Comparison of ENCODE assay signal across 8 mouse cellular contexts in the genomic region with DNA sequence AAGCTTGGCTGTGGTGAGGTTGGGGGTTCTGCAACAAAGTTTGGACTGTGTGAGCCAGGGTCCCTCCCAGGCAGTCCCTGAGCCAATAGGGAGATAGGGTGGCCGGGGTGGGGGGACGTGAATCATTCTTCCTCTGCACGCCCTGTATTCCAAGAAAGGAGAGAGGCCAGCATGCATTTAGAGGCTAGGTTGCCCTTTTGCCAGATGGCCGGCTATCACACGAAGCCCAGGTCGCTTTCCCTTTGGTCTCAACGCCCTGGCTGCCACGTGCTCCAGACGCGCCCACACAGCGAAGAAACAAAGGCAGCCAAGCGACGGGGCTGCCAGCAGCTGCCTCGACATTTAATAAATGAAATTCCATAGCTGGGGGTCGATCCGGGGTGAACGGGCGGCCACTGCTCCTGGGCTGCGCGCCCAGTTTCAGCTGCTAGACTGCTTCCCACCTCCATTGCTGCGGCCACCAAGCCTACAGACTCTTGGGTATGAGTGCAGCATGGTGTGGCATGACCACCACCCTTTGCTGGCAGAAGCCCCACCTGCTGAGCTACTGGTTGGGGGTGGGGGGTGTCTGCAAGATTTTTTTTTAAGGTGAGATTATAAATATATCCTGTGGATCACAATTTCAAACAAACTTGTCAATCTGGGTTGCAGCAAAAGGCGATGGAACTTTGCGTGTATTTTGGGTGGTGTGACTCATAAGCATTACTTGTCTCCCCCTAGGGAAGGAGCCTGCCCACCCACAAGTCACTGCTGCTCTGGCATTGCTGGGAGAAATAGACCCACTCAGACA. TPM values are rescaled to one million over a fixed set of nuclear protein-coding genes. Genes with fewer than 3 reads are reported as not detected.
DNase-seq lines count a peak whose midpoint lies in the region; ATAC-seq and TF ChIP-seq lines count a peak whose summit lies in the region.

No protein-coding gene starts in this region.

- peak; percentile 78 for ATAC-seq in embryonic facial prominence, embryonic 15.5 days (ENCODE audit: insufficient number of reproducible peaks, low FRiP score, low TSS enrichment, low read depth)
- ATAC-seq in heart, postnatal 0 days (ENCODE audit: insufficient read depth, low read depth): peak; percentile 55

- peak; percentile 38 for DNase-seq in kidney, adult 18-20 months
- DNase-seq in kidney, adult 11 months: no peak
- peak; percentile 80 for DNase-seq in adrenal gland, adult 2 months
- DNase-seq in heart, postnatal 0 days (ENCODE audit: low spot score): peak; percentile 87
- peak; percentile 57 to 92 for DNase-seq in left cerebral cortex, postnatal 25 days (ENCODE audit: low spot score in 2 of 2)
- DNase-seq in mesoderm, embryonic 11.5 days (ENCODE audit: low read depth, low spot score): peak; percentile 83

- peak overlapping the region; percentile 94 for H3K27ac ChIP-seq in embryonic facial prominence, embryonic 15.5 days (replicated peaks)
- H3K27ac ChIP-seq in heart, postnatal 0 days (ENCODE audit: low read depth): peak overlapping the region; percentile 97
- H3K27ac ChIP-seq in testis, adult 2 months (ENCODE audit: control insufficient read depth, insufficient read depth, low read depth, low read length): no peak overlapping the region; the same call in 1 of the 2 replicates

- no peaks in the 10 kb centered on the region for H3K27me3 ChIP-seq in embryonic facial prominence, embryonic 15.5 days
- H3K27me3 ChIP-seq in heart, postnatal 0 days (ENCODE audit: control insufficient read depth, insufficient read depth, low read length): no peaks in the 10 kb centered on the region
- H3K27me3 ChIP-seq in testis, adult 2 months (ENCODE audit: control insufficient read depth, insufficient read depth, low read length): peaks cover 3% of the 10 kb centered on the region; the same call in 1 of the 2 replicates

- TF ChIP-seq POLR2A in testis, adult 2 months (IDR thresholded peaks at IDR 0.05; ENCODE audit: control insufficient read depth, low read depth, low read length): no peak

- TF ChIP-seq CTCF in heart, postnatal 0 days (IDR thresholded peaks at IDR 0.05; ENCODE audit: low read depth): no peak
- no peak for TF ChIP-seq CTCF in testis, adult 2 months (IDR thresholded peaks at IDR 0.05; ENCODE audit: control insufficient read depth, insufficient read depth, insufficient replicate concordance, low read depth, low read length)

- no peaks in the 10 kb centered on the region for H3K36me3 ChIP-seq in embryonic facial prominence, embryonic 15.5 days
- no peaks in the 10 kb centered on the region for H3K36me3 ChIP-seq in heart, postnatal 0 days (replicated peaks; ENCODE audit: control insufficient read depth, insufficient read depth, low read length)
- H3K36me3 ChIP-seq in testis, adult 2 months (ENCODE audit: control insufficient read depth, insufficient read depth, low read length): peaks cover 1% of the 10 kb centered on the region

- intact Hi-C loops in left cerebral cortex, postnatal 25 days (cut with DNase I): loop anchor here (2.0 to 5.0 kb wide), 2 partner anchors 116 to 133 kb away; a partner anchor contains a TSS

- TF ChIP-seq EP300 in heart, postnatal 0 days (IDR thresholded peaks at IDR 0.05; ENCODE audit: low read depth): 0 out of 2 replicates have a peak, but pooled peaks have one; percentile 4

- H3K4me3 ChIP-seq in embryonic facial prominence, embryonic 15.5 days (replicated peaks): peak overlapping the region; percentile 91
- H3K4me3 ChIP-seq in heart, postnatal 0 days (ENCODE audit: low read depth, low read length): peak overlapping the region; percentile 67
- peak overlapping the region; percentile 59 for H3K4me3 ChIP-seq in testis, adult 2 months (ENCODE audit: control insufficient read depth, low read depth, low read length)

- H3K4me1 ChIP-seq in embryonic facial prominence, embryonic 15.5 days: peaks cover 79% of the 10 kb centered on the region
- peaks cover 23% of the 10 kb centered on the region for H3K4me1 ChIP-seq in heart, postnatal 0 days (ENCODE audit: control insufficient read depth, insufficient read depth)
- peaks cover 41% of the 10 kb centered on the region for H3K4me1 ChIP-seq in testis, adult 2 months (ENCODE audit: control insufficient read depth, insufficient read depth, low read length)

- WGBS in embryonic facial prominence, embryonic 15.5 days: 0% methylated on average over 23 of the region's 23 CpGs
- under 1% methylated on average over 23 of the region's 23 CpGs for WGBS in heart, postnatal 0 days

- H3K9me3 ChIP-seq in embryonic facial prominence, embryonic 15.5 days (replicated peaks): no peaks in the 10 kb centered on the region
- H3K9me3 ChIP-seq in heart, postnatal 0 days (replicated peaks; ENCODE audit: control insufficient read depth, low read length): no peaks in the 10 kb centered on the region

- H3K4me2 ChIP-seq in embryonic facial prominence, embryonic 15.5 days (replicated peaks): peak overlapping the region; percentile 94
- H3K4me2 ChIP-seq in heart, postnatal 0 days (ENCODE audit: low read depth, low read length): peak overlapping the region; percentile 88

- peak overlapping the region; percentile 37 for H3K9ac ChIP-seq in embryonic facial prominence, embryonic 15.5 days
- peak overlapping the region; percentile 93 for H3K9ac ChIP-seq in heart, postnatal 0 days (replicated peaks; ENCODE audit: low read depth, low read length)

RNA-seq across cellular contexts. Expression of a gene that starts 1.7 kb away (rescaled TPM):
- 10 to 100 TPM; 42.1 to 48.8 TPM for total RNA-seq in adrenal gland, adult 2 months (2021)
- 69.5 and 72.1 TPM in 2 replicates for polyA plus RNA-seq in adrenal gland, adult 2 months (2012; rRNA removed)
- polyA plus RNA-seq in embryonic facial prominence, embryonic 15.5 days (2015; fragmentation: Nextera tagmentation; extraction: Ambion mirVana): 11.7 and 12.5 TPM in 2 replicates
- total RNA-seq in heart, postnatal 0 days (2014; rRNA removed; ENCODE audit: low replicate concordance): 57.7 and 63.4 TPM in 2 replicates
- polyA plus RNA-seq in heart, postnatal 0 days (2015; fragmentation: Nextera tagmentation; extraction: Ambion mirVana): 5.5 and 6.2 TPM in 2 replicates
- total RNA-seq in left cerebral cortex, postnatal 25 days (2021): 100 to 1,000 TPM; 247 to 261 TPM
- 566 and 585 TPM in 2 replicates for polyA plus RNA-seq in testis, adult 2 months (2012; rRNA removed)

RNA-seq across cellular contexts. Expression of a gene that starts 2.2 kb away (rescaled TPM):
- total RNA-seq in adrenal gland, adult 2 months (2021): 1 to 10 TPM; 6.0 to 7.3 TPM
- 24.7 and 27.8 TPM in 2 replicates for polyA plus RNA-seq in adrenal gland, adult 2 months (2012; rRNA removed)
- 8.9 and 10.4 TPM in 2 replicates for polyA plus RNA-seq in embryonic facial prominence, embryonic 15.5 days (2015; fragmentation: Nextera tagmentation; extraction: Ambion mirVana)
- 6.4 and 9.9 TPM in 2 replicates for total RNA-seq in heart, postnatal 0 days (2014; rRNA removed; ENCODE audit: low replicate concordance)
- 2.6 and 2.7 TPM in 2 replicates for polyA plus RNA-seq in heart, postnatal 0 days (2015; fragmentation: Nextera tagmentation; extraction: Ambion mirVana)
- total RNA-seq in left cerebral cortex, postnatal 25 days (2021): 100 to 1,000 TPM; 100 to 101 TPM
- polyA plus RNA-seq in testis, adult 2 months (2012; rRNA removed): 2.9 and 3.6 TPM in 2 replicates

RNA-seq across cellular contexts. Expression of a gene that starts 23.2 kb away (rescaled TPM):
- total RNA-seq in adrenal gland, adult 2 months (2021): 10 to 100 TPM; 12.1 to 29.9 TPM
- 28.7 and 38.9 TPM in 2 replicates for polyA plus RNA-seq in adrenal gland, adult 2 months (2012; rRNA removed)
- polyA plus RNA-seq in embryonic facial prominence, embryonic 15.5 days (2015; fragmentation: Nextera tagmentation; extraction: Ambion mirVana): 3.5 and 3.9 TPM in 2 replicates
- 2.1 and 4.4 TPM in 2 replicates for total RNA-seq in heart, postnatal 0 days (2014; rRNA removed; ENCODE audit: low replicate concordance)
- 0.86 and 1.2 TPM in 2 replicates for polyA plus RNA-seq in heart, postnatal 0 days (2015; fragmentation: Nextera tagmentation; extraction: Ambion mirVana)
- total RNA-seq in left cerebral cortex, postnatal 25 days (2021): 1 to 10 TPM; 1.6 to 1.7 TPM
- 0.17 and 0.28 TPM in 2 replicates for polyA plus RNA-seq in testis, adult 2 months (2012; rRNA removed)

RNA-seq across cellular contexts. Expression of a gene that starts 24.1 kb away (rescaled TPM):
- total RNA-seq in adrenal gland, adult 2 months (2021): 10 to 100 TPM in 1 of 2 experiments, 1 to 10 TPM in 1; 6.3 to 15.6 TPM
- 31.1 and 37.1 TPM in 2 replicates for polyA plus RNA-seq in adrenal gland, adult 2 months (2012; rRNA removed)
- polyA plus RNA-seq in embryonic facial prominence, embryonic 15.5 days (2015; fragmentation: Nextera tagmentation; extraction: Ambion mirVana): 61.8 and 63.9 TPM in 2 replicates
- total RNA-seq in heart, postnatal 0 days (2014; rRNA removed; ENCODE audit: low replicate concordance): 13.3 and 14.5 TPM in 2 replicates
- polyA plus RNA-seq in heart, postnatal 0 days (2015; fragmentation: Nextera tagmentation; extraction: Ambion mirVana): 22.5 and 23.8 TPM in 2 replicates
- 1 to 10 TPM; 3.3 to 4.4 TPM for total RNA-seq in left cerebral cortex, postnatal 25 days (2021)
- polyA plus RNA-seq in testis, adult 2 months (2012; rRNA removed): 46.7 and 54.1 TPM in 2 replicates

RNA-seq across cellular contexts. Expression of a gene that starts 27.3 kb away (rescaled TPM):
- total RNA-seq in adrenal gland, adult 2 months (2021): not detected
- 0.08 TPM in 1 of 2 replicates, not detected in the other for polyA plus RNA-seq in adrenal gland, adult 2 months (2012; rRNA removed)
- 0.29 and 0.39 TPM in 2 replicates for polyA plus RNA-seq in embryonic facial prominence, embryonic 15.5 days (2015; fragmentation: Nextera tagmentation; extraction: Ambion mirVana)
- total RNA-seq in heart, postnatal 0 days (2014; rRNA removed; ENCODE audit: low replicate concordance): not detected in 2 replicates
- polyA plus RNA-seq in heart, postnatal 0 days (2015; fragmentation: Nextera tagmentation; extraction: Ambion mirVana): 0.08 TPM in 1 of 2 replicates, not detected in the other
- total RNA-seq in left cerebral cortex, postnatal 25 days (2021): not detected
- polyA plus RNA-seq in testis, adult 2 months (2012; rRNA removed): not detected in 2 replicates
